Mouse (Mus musculus): Measurements from ENCODE around the gene Fam229b.

Fam229b gene

GRCm38 (mm10) chr10:39109489-39109874, 24.2 kb downstream of the Fam229b start:
- DNase-seq = no peak

DNA sequence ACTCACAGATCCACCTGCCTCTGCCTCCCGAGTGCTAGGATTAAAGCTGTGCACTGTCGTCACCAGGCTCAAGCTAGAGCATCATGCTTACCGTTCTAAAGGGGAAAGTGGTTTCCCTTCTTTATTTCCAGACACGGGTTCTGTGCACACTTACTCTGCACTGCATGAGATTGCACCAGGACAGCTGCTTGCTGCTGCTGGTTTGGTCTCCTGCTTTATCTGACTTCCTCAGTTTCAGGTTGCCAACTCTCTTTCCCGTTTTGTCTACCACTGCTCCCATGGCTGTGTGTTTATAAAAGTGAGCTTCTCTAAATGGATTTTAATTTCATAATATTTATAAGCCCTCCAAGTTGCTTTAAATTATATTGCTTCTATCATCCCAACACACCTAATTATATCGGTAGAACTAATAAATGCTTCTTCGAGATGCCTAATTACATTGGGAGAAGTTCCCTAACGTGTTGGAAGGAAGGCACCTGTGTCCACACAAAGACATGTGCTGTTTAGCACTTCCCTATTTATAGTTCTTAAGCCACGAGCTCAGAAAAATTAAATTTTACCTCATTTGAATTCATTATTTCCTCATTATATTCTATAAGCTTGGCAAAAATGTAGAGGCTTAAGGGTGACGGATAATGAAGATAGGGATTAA, 24.8 kb downstream of the Fam229b start:
- DNase-seq = no peak

GRCm38 (mm10) chr10:39106935-39107334, 26.8 kb downstream of the Fam229b start:
- no peak for DNase-seq

- DNase-seq = no peak
These were observed 27.3 kb downstream of the Fam229b start for GRCm38 (mm10) chr10:39106413-39106812.

DNA sequence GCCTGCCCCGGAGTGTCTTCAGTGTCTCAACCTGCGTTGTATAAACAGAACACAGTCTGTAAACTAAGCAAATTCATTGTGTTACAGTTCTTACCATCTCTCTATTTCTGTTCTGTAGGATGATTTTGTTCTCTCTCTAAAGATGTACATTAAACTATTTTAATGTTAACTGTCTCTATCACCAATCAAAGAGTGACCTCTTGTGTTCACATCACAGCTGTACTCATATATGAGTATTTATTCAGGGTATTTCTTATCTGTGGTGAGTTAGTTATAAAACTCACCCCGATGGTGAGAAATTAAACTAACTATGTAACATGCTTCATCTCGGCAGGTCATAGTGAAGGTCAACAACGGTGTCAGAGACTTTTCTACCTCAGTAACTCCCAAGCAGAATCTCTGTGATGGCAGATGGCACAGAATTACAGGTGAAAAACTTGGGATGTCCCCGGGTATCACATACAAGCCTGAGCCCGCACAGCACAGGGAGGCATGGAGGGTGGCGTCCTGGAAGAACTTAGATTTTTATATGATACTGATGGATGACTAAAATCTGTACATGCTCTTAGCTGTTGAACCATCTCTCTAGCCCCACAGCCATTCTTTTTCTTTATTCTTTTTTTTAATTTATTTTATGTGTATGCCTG, 28.8 kb downstream of the Fam229b start:
- DNase-seq = no peak

DNA sequence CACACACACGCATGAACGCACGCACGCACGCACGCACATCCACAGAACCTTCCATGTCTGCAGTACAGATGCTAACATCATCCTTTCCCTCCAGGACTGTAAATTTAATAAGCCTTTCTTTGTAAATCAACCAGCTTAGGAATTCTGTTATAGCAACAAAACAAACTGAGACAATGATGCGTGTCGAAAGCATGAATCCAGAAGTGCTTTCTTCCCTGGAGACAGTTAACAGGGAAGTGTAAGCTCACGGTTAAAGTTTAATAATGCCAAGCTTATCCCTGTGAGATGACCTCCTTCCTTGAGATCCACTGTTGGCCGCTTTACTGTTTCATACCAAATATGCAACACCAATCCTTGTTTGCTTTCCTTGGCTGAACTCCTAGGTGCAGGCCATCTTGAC, 35.0 kb downstream of the Fam229b start:
- no peak for DNase-seq

- peak; percentile 50 for DNase-seq
These were observed 36.7 kb downstream of the Fam229b start for GRCm38 (mm10) chr10:39096981-39097380.

DNA sequence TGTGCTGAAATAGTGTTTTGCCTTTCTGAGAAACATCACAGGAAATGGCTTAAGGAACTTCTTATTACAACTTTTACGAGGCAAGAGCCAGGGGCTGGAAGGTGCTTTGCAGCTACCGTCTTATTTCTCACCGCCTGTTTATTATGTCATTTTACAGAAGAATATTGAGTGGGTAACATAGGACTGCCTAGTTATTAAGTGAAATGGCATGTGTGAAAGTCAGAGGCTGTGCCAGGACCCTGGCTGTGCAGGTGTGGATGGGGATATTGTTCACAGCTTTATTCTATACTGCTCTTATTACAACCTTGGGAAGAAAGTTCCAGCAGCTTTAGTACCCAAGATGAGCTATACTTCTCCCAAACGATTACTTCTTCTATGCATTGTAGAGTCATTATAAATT, 61.7 kb downstream of the Fam229b start:
- DNase-seq = no peak

Data from lung, postnatal 10 days (tissue).